Mouse (Mus musculus): ENCODE measurements around the gene Nfkbie.
A peak's percentile ranks its signal among the peaks of the same experiment; 100 is the strongest.

Gene Nfkbie

GRCm38 (mm10) chr17:45580958-45581477 is 25.5 kb downstream of the Nfkbie start:
- DNase-seq (ENCODE audit: low read depth, low spot score): no peak

GRCm38 (mm10) chr17:45581567-45581983 is 26.1 kb downstream of the Nfkbie start:
- peak; percentile 76 for DNase-seq (ENCODE audit: low read depth, low spot score)

- DNase-seq (ENCODE audit: low read depth, low spot score): no peak
Measured at GRCm38 (mm10) chr17:45582188-45582587, 26.7 kb downstream of the Nfkbie start.

DNA sequence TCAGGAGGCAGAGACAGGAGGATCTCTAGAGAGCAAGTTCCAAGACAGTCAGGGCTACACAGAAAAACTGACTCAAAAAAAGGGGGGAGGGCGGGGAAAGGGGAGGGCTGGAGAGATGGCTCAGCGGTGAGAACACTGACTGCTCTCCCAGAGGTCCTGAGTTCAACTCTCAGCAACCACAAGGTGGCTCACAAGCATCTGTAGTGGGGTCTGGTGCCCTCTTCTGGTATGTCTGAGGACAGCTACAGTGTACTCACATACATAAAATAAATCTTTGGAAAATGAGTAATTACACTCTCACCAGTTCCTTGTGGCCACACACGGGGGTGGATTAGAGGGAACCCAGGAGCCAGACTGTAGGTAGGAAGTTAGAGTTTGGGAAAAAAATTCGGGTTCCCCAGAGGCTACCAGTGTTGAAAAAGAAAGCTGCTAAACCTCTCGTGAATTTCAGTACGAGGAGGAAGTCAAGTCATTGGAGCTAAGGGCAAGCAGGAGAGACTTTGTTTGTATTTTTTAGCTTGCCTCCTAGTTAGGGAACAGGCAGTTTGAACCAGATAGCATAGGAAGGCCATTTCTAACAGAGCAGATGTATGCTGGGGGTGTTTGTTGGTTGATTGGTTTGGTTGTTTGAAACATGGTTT is 27.3 kb downstream of the Nfkbie start:
- DNase-seq (ENCODE audit: low read depth, low spot score): no peak

- no peak for DNase-seq (ENCODE audit: low read depth, low spot score)
Measured at GRCm38 (mm10) chr17:45584096-45584896, 28.8 kb downstream of the Nfkbie start.

DNA sequence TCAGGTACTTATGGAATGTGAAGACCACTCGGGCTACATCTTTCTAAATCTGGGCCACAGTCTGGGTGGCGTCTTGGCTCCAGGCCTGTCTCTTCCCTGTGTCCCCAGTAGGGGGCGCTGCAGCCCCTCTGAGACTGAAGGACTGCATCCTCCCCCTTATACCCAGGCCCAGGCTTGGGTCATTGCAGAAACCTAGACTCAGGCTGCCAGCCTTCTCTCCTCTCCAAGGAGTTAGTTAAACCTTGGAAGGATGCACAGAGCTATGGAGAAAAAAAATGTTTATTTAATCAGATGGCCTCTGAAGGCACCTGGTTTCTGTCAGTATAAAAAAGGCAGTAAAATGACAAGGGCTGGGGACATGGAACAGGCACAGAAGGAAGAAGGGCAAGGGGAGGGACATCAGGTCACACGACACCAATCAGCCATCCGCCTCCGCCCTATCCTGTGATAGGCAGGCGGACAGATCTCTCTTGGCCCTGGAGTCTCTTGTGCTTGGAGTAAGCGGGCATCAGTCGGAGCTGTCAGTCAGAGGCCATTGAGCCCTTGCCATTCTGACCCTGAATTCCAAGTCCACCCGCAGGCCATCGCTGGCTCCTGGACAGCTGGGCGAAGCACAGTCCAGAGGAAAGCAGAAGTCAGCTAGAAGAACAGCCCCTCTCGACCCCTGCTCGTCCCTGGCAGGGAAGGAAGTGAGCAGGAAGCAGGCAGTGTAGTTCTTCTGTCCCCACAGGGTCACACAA is 29.6 kb downstream of the Nfkbie start:
- peak; percentile 81 for DNase-seq (ENCODE audit: low read depth, low spot score)

DNA sequence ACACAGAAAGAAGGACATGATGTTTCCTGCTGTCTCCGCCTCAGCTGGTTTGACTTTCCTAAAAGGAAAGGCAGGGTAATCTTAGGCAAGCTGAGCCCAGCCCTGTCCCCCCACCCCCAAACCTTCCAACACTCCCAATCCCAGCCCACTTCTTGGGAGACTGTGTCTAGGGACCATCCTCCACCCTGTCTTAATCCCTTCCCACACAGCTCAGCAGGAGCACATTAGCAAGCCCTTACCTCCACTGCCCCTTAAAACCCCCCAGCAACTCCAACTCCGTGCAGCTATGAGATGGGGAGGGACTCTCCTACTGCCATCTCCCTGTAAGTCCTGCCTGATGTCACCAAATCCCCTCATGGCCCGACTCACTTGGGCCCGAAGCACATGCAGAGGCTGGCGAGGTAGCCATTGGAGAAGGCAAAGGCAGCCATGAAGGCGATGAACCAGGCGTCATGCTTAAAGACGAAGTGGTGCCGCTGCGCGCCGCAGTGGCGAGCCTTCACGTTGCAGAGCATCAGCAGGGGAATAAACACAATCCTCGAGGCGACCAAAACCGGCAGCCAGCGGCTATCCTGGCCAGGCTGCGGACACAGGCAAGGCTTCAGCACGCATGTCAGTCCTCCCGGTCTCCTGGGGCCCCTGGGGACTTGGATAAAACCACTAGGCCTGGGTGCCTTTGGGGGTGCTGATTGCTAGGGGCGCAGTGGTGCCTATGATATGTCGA is 30.4 kb downstream of the Nfkbie start:
- DNase-seq (ENCODE audit: low read depth, low spot score): no peak

- DNase-seq (ENCODE audit: low read depth, low spot score): no peak
Measured at GRCm38 (mm10) chr17:45586449-45586837, 30.9 kb downstream of the Nfkbie start.

DNA sequence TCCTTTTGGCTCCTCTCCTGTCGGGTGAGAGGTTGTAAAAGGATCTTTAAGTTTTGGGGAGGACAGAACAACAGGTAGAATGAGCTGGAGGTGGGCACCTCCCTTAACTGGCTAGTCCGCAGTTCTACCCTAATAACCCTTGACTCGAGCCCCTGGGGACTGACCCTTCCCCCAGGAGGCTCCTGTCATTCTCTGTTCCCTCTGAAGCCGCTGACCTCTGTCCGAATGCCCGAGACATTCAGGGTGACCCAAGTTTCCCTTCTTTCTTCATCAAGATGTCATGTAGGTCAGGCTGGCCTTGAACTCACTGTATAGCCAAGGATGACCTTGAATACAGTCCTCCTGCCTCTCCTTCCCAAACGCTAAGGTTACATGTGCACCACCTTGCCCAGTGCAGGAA is 32.9 kb downstream of the Nfkbie start:
- DNase-seq (ENCODE audit: low read depth, low spot score): no peak

- DNase-seq (ENCODE audit: low read depth, low spot score): no peak
Measured at GRCm38 (mm10) chr17:45589236-45589635, 33.7 kb downstream of the Nfkbie start.

DNA sequence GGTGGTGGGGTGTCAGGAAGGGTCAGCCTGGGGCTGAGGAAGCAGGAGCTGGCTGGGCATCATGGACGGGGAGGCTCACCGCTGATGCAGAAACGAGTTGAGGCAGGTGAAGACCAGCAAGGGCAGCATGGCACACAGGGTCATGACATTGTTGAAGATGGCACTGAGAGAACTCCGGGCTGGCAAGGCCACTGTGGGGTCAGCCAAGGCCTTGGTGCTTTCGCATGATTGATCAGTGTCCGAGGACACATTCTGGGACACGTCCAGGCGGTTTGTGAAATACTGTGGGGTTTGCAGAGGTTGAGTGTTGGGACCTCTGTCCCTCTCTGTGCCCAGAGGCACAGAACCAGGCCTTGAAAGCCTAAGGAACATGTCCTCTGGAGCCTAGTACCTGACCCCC is 34.3 kb downstream of the Nfkbie start:
- no peak for DNase-seq (ENCODE audit: low read depth, low spot score)

DNA sequence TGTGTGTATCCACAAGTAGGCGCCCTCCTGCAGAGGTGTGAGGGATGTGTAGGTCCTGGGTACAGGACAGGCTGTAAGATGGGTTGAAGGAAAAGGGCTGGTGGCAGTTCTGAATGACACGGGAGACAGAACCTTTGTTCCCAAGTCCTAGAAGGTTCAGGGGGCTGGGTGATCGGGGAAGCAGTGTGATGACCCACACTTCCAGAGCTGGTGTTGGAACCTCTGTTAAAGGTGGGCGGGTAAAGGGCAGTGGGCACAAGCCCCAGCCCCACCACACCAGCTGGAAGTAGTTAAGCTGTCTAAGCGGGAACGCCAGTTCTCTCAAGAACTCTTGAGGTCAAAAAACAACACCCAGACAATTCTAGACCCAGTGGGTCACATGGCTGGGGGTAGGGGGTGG is 34.9 kb downstream of the Nfkbie start:
- no peak for DNase-seq (ENCODE audit: low read depth, low spot score)

DNA sequence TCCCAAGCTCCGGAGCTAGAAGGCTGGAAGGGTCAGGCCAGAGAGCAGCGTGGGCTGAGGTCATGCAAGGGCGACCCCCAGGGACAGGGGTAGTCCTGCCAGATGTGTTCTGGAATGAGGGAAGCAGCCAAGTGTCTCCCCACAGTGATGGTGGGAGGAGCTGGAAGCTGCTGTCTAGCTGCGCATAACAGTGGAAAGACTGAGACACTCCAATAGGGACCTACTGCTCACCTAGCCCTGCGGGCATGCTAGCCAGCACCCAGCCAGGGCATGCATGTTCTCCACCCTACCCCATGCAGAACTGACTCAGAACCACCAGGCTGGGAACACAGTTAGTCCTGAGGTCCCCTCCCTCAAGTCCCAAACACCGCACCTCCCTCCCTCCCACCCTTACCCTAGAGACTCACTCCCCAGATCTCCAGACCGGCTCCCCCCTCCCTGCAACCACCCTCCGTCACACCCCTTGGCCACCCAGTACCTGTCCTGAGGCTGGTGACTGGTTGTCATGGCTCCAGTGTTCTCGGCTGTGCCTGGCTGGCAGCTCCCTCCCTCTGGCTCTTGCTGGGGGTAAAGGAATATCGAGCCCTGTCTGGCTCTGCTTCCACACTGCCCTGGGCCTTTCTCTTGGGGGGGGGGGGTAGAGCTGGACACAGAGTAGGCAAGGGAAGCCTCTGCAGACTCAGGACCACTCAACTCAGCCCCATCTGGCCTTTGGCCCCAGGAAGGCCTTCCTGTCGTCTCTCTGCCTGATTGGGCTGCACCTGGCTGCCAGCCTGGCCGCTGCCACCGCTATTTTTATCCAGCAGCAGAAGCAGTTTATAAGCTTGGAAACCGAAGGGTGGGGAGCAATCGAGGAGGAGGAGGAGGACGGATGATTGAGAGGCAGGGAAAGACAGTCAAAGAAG is 36.5 kb downstream of the Nfkbie start:
- no peak for DNase-seq (ENCODE audit: low read depth, low spot score)

GRCm38 (mm10) chr17:45592606-45593431 is 37.3 kb downstream of the Nfkbie start:
- DNase-seq (ENCODE audit: low read depth, low spot score): no peak

DNA sequence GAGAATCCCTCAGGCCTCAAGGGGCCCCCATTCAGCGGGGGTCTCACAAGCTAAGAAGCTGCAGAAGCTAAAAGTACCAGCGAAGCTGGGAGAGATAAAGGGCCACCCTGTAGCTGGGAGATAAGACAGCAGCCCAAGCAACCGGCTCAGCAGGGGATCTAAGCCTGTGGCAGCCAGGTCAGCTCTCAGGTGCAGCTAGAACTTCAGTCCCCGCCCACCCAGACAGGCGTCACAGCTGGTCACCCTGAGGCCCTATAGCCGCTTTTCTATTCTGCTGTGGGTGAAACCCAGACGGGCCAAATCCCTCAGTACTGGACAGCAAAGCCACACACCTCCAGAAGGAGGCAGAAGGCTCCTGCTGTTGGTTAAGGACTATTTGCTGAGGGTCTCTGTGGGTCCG is 38.0 kb downstream of the Nfkbie start:
- no peak for DNase-seq (ENCODE audit: low read depth, low spot score)

- no peak for DNase-seq (ENCODE audit: low read depth, low spot score)
Measured at GRCm38 (mm10) chr17:45594195-45594594, 38.7 kb downstream of the Nfkbie start.

GRCm38 (mm10) chr17:45594881-45595735 is 39.6 kb downstream of the Nfkbie start:
- no peak for DNase-seq (ENCODE audit: low read depth, low spot score)

- no peak for DNase-seq (ENCODE audit: low read depth, low spot score)
Measured at GRCm38 (mm10) chr17:45595736-45596390, 40.4 kb downstream of the Nfkbie start.

Measured in forelimb bud, embryonic 11.5 days (tissue).